Mouse (Mus musculus) splenic B cell, adult 2 months (primary cell): ENCODE measurements around the gene Dis3l2.

Source experiments
- DNase-seq: peaks from one replicate; pipeline ENCODE4 v3.0.0-alpha.2; 2011; ENCODE audit warnings: low read depth, low spot score
- H3K27me3 ChIP-seq: 2 replicates; pipeline ENCODE4 v1.6.1; 2012; ENCODE audit warnings: mild to moderate bottlenecking, low read length, moderate library complexity, mixed read lengths; ENCODE audit not compliant: control insufficient read depth, poor library complexity, insufficient read depth, severe bottlenecking
- H3K36me3 ChIP-seq: 2 replicates; pipeline ENCODE4 v1.6.1; 2012; ENCODE audit warnings: mild to moderate bottlenecking, low read length, moderate library complexity, mixed read lengths; ENCODE audit not compliant: control insufficient read depth, poor library complexity, insufficient read depth, severe bottlenecking

The Dis3l2 gene

DNA sequence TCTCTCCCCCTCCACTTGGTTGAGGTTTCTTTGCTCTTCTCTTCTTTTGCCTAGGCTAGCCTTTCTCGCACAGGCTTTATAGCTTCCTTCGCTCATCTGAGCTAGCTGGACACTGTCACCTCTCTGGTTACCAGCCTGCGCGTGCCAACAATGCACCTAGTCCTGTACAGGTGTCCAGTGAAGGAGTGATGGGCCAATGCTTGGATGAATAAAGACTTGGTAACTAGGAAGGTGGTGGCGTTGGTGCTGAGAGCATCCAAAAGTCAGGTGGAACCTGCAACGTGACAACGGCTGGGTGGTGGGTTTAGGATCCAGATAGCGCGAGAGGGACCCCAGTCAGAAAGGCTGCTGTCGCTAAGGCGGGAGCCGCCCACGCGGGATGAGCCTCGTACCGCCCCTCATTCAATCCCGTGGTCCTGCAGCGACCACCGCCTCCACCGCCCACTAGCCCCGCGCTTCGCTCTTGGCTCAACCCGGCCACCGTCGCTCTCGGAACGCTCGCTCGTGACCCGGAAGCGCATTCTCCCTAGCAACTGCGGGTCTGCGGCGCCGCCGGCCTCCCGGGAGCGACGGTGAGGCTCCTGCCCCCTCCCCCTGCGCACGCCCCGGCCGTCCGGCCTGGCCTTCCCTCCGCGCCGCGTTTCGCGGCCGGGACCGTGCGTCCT lies at the start of gene Dis3l2:
Dis3l2 (plus strand) TSS at position 509 of the 665 bp plus-strand sequence.
- Histone ChIP-seq H3K36me3 (no peaks in the 10 kb centered on the region), H3K27me3 (no peaks in the 10 kb centered on the region)
- peak; percentile 78 for DNase-seq

DNA sequence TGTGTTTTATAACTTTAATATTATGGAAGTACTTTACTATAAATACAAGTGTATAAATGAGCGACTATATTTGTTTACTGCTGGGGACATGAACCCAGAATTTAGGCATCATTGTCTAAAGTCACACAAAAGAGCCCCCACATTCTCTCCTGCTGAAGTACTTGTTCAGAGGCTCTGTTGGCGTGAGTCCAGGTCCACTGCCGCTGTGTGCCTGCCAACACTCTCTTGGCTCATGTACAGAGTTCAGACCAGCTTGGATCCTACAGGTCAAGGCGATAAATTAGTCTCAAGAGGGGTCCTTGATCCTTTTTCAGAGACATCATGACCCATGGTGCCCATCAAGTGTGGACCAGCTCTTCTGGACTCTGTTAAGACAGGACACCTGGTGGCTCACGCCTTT lies 46.5 kb upstream of the Dis3l2 start:
- H3K27me3 ChIP-seq = no peaks in the 10 kb centered on the region
- no peak for DNase-seq
- H3K36me3 ChIP-seq = no peaks in the 10 kb centered on the region

DNA sequence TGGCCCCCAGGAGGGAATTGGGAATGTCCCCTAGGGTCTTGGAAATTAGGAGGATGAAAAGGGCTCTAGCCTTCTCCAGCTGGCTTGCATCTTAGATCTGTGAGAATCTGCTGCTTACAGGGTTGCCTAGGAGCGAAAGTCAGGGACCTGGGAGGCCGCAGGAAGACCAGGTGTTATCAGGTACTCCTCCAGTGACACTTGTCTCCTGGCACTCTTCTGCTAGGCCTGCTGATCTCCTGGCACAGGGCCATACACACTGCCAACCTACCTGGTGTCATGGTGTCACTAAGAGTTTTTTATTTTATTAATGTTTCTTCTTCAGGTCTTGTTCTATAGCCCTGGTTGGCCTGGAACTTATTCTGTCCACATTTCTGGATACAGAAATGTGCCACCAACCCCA lies 38.5 kb upstream of the Dis3l2 start:
- H3K36me3 ChIP-seq = no peaks in the 10 kb centered on the region
- H3K27me3 ChIP-seq = no peaks in the 10 kb centered on the region
- DNase-seq = no peak

DNA sequence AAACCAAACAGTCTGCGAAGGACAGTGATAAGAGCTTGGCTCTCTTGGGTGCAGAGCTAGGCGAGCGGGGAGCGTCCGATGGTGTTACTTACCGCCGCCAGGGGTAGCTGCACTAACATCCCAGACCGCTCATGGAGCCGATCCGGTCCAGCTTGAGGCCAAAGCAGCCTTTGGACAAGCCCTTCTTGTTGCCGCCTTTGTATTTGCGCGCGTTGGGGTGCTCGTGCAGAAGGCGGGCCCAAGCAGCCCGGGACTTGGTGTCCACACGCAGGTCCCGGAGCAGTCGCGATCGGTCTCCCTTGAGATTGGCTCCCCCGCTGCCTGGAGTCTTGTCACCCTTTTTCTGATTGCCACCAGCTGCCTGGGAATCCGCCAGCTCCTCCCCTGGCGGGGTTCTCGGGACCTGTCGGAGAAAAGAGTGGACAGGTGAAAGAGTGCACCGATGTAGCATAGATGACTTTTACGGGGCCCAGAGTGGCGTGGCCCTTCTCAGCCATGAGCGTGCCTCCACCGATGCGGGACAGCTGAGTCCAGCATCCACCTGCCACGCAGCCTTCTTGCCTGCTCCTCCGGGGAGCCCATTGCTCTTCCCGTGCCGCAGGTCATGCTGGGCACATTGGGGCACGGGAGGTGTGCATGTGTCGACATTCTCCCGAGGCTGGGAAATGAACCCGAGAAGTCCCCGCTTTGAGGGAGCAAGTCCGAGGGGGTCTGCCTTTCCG lies 33.9 kb upstream of the Dis3l2 start:
- H3K27me3 ChIP-seq = no peaks in the 10 kb centered on the region
- H3K36me3 ChIP-seq = no peaks in the 10 kb centered on the region
- DNase-seq = peak; percentile 50

DNA sequence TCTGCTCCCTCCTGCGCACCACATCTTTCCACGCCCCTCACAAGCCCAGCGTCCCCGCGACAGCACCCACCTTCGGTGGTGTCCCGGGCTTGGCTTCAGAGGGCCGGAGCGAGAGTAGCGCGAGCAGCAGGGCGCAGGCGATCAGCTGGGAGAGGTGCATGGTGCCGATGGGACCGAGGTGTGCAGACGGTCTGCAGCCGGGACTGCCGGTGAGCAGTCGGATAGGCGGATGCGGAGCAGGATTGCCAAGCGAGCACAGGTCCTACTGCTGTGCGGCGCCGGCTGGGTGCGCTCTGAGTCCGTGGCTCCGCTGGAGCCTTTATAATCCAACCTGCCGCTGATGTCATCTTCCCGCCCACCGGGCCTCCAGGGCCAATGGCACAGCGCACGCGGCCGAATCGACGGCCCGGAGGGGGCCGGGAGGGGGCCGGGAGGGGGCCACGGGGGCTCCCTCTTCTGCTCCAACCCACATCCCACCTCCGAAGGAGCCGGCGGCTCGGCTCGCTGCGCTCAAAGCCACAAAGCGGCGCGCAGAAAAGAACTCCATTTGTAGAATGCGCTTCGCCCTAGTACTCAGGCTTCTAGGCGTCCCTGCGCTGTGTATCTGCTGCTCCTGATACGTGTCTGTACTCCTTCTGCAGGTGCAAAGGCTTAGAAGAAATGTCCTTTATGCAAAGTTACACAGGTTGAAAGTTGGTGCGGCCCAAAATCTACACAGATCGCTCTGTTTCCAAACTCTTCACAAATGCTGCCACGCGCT lies 33.1 kb upstream of the Dis3l2 start, which contains the start of gene Nppc:
Nppc (minus strand) TSS at position 293 of the 760 bp plus-strand sequence.
- no peak for DNase-seq
- H3K27me3 ChIP-seq = no peaks in the 10 kb centered on the region
- H3K36me3 ChIP-seq = no peaks in the 10 kb centered on the region

DNA sequence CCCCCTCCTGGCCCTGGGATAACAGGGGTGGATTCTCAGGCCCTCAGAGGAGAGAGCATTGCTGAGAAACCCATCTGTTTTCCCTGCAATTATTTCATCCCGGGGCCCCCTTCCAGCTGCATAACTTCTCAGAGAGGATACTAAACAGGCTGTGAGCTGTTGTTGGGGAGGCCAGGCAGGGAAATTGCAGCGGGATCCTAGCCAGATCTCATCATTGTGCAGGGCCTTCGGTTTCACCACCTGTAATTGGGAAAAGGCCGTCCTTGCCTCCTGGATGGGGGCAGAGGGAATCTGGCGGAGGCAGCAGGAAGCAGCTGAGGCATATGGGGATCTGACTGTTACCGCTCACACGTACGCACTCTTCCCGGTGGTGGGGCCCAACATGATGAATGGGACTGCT lies 29.2 kb upstream of the Dis3l2 start:
- no peaks in the 10 kb centered on the region for H3K36me3 ChIP-seq
- H3K27me3 ChIP-seq = no peaks in the 10 kb centered on the region; the same call in 1 of the 2 replicates
- no peak for DNase-seq

DNA sequence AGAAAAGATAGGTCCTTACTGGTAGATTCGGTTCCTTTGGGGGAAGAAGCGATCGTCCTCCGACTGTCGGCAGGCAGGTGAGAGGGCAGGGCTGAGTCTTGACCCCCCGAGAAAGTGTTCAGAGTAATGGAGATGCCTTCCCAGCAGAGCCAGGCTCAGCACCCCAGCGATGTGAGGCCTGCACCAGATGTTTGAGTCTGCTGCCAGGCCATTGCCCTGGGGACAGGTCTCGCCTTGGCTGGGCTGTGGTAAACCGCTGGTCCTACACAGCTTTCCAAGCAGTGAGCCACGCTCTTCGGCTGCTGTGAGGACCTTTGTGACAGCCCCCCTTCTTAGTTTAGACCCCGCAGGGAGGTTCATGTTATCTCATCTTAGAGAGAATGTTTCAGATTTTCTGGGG lies 28.5 kb upstream of the Dis3l2 start:
- H3K36me3 ChIP-seq = no peaks in the 10 kb centered on the region
- H3K27me3 ChIP-seq = no peaks in the 10 kb centered on the region; the same call in 1 of the 2 replicates
- no peak for DNase-seq

DNA sequence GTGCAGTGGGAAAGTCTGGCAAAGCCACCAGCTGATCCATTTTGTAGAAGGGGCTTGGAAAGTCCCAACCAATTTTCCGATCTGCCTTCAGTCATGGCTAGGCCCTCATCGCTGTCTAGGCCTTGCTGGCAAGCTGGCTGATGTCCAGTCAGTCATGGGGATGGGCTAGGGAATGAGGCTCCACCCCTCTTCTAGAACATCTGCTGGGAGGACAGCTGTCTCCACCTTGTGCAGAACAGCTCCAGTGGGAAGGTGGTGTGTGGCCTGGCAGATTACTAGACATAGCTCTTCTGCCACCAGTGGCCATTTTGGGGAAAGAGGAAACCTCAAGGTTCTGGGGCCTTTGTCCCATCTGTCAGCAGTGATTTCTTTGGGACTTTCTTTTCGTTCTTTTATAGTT lies 26.0 kb upstream of the Dis3l2 start:
- Histone ChIP-seq H3K27me3 (no peaks in the 10 kb centered on the region; the same call in 1 of the 2 replicates), H3K36me3 (no peaks in the 10 kb centered on the region)
- no peak for DNase-seq

DNA sequence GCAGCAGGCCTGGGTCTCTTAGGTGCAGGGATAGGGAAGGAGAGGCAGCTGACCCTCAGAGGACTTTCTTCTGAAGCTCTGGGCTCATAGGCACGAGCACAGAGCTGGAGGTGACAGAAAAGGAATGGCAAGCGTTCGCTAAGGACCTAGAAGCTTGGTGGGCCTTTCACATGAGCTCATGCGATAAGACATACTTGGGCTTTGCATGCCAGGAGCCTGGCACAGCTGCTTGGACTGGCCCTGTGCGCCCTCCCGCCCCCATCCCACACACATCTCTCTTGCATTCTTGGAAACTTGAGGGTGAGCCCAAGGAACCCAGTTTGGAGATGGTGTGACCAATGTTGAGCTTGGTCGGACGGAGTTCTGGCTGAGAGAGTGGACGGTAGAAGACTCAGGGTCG lies 24.9 kb upstream of the Dis3l2 start:
- DNase-seq = no peak
- H3K27me3 ChIP-seq = no peaks in the 10 kb centered on the region; the same call in 1 of the 2 replicates
- H3K36me3 ChIP-seq = no peaks in the 10 kb centered on the region

DNA sequence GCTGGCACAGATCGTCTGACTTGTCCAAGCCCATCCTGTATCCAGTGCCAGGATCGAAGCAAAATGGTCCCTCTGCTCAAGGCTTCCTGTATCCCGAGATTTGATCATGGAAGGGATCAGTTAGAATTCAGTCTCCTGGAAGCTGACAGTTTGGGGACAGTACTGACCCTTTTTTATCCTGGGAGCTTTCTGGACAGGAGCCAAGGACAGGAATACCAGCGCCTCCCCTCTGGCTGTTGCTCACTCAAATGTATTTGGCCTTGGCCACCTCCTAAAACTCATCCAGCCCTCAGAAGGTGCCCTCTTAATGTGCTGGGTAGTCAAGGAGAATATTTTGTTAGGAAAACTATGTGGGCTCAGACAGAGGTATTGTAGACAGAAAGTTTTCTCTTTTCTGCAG lies 16.4 kb upstream of the Dis3l2 start:
- no peak for DNase-seq
- Histone ChIP-seq H3K27me3 (no peaks in the 10 kb centered on the region), H3K36me3 (no peaks in the 10 kb centered on the region)

DNA sequence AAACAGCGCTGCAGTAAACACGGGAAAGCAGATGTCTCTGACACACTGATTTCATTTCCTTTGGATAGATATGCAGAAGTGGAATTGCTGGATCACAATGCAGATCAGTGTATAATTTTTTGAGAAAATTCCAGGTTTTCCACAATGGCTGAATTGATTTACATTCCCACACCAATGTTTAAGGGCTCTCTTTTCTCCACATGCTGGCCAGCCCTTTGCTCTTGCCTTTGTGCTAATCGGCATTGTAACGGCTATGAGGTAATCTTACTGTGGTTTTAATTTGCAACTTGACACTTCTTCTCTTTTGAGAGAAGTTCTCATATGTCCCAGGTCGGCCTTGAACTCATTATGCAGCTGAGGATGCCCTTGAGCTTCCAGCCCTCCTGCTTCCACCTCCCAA lies 12.6 kb upstream of the Dis3l2 start:
- DNase-seq = no peak
- Histone ChIP-seq H3K36me3 (no peaks in the 10 kb centered on the region), H3K27me3 (no peaks in the 10 kb centered on the region)

DNA sequence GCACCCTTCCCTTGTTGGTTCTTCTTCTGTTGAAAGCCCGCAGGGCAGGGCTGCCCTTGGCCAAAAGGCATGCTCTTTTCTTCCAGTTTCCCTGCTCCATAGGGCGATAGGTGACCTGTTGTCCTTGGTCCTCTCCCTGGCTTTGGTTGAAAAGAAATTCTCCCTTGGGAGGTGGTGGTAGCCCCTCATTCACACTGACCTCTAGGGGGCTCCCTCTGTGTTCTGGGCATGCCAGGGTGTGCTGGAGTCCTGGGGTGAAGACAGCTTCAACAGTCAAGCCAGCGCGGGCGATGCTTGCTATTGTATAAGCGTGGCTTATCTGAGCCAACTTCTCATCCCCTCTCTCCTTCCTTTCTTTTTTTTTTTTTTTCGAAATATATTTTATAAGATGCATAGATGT lies 6.7 kb upstream of the Dis3l2 start:
- DNase-seq = peak; percentile 33
- no peaks in the 10 kb centered on the region for H3K36me3 ChIP-seq
- no peaks in the 10 kb centered on the region for H3K27me3 ChIP-seq

DNA sequence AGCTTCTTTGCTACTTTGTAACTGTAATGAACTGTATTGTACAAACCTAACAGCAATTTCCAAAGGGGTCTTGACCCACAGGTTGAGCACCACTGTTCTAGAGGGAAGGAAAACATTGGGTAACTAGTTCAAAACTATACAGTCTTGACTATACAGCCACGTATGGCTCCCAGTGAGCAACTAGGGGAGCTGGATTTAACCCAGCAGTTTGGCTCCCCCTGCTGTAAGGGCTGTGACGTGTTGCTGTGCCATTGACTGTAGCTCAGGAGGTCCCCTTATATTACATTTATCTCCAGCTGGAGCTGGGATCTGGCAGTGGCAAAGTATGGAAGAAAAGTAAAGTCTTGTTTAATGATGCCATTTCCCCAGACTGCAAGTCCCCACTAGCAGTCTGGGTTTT lies 4.9 kb upstream of the Dis3l2 start:
- no peaks in the 10 kb centered on the region for H3K27me3 ChIP-seq
- no peaks in the 10 kb centered on the region for H3K36me3 ChIP-seq
- peak; percentile 29 for DNase-seq

DNA sequence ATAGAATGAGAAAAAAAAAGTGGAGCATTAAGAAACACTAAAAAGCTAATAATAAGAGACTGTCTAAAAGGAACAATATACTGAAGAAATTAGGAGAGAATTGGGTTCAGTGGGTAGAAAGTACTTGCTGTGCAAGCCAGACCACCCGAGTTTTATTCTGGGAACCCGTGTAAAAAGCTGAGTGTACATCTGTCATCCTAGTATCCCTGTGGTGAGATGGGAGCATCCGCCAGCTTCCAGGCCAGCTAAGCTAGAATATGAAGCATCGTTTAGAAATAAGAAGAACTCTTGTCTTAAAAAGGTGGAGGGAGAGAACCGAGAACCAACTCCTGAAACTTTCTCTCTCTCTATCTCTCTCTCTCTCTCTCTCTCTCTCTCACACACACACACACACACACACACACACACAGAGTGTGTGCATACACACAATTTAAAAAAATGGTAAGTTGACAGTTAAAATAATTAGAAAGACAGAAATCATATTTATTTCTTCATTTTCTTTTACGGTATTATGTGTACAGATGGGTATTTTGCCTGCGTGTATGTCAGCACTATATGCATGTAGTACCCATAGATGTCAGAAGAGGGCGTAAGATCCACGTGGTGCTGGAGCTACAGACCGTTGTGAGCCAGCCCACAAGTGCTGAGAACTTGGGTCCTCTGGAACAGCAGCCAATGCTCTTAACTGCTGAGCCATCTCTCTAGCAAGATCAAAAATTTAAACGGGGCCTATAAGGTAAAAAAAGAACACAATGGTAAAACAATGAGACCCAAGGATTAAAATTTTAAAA lies 4.1 kb upstream of the Dis3l2 start:
- peak; percentile 18 for DNase-seq

More for the DNA sequence above, 4.1 kb upstream of the Dis3l2 start:
- H3K27me3 ChIP-seq = no peaks in the 10 kb centered on the region
- H3K36me3 ChIP-seq = no peaks in the 10 kb centered on the region
